Mouse (Mus musculus) thymus, postnatal 25 days (tissue): ENCODE measurements around the gene Chchd1.
A peak's percentile ranks its signal among the peaks of the same experiment; 100 is the strongest.

Experiments
- DNase-seq: peaks from one replicate; pipeline ENCODE4 v3.0.0; 2022

Chchd1 gene

DNA sequence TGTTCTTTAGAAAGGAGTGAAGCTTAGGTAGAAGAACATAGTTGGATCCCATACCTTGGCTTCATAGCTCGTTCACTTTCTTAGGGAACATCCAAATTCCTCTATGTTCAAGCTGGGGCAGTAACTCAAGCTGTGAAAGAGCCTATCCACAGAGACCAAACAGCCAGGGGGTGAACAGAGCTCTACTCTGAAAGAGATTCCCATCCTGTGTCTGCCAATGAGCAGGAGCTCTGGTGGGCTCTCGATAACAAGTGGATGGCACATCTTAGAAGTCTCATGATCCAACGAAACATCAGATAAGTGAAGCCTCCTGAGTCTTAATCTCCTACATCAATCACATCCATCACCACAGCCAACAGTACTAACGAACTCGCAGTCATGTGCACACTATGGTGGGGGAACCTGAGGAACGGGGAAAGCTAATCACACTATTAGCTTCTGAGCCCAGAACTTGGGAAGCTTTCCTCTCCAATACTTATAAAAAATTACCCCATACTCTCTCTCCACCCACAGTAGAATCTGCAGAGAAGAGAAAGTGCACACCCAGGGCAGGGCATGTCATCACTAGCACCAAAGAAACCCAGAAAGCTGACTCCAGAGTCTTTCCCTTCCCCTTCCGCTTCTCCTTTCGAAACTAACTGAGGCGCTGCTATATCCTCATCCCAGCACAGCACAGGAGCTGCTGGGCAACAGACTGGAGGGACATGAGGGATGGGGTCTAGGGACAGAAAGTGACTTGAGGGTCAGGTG lies 28.2 kb downstream of the Chchd1 start:
- DNase-seq, result no peak

DNA sequence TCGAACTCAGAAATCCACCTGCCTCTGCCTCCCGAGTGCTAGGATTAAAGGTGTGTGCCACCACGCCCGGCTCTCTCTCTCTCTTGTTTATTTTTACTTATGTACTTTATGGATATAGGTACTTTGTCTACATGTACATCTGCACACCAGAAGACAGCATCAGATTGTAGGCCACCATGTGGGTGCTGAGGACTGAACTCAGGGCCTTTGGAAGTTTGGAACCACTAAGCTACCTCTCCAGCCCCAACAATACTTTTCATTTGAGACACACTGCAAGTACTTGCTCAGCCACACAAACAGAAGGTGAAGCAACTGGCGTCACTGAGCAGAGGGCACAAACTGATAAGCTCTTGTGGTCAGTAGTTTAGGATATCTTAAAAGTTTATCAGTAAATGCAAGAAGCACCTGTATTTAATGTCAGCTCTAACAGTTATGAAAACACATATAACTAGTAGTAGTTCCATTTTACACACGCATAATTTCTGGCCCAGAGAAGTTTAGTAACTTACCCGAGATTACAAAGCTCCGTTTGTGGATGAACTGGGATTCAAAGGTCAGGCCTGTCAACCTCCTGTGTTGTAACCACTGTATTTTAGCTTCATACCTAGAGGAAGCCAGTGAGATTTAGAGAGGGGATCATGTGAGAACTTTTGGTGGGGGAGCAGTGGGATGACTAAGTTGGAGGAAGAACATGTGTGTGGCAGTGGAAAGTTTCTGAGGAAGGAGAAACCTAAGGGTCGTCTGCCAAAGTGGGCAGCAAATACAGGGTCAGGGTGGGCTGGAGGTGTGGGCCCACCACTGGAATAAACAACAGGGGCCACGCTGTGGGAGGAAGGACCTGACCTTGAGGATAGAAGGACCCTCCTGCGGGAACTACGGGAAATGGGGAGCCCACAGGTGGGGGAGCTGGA lies 30.5 kb downstream of the Chchd1 start:
- no peak for DNase-seq

DNA sequence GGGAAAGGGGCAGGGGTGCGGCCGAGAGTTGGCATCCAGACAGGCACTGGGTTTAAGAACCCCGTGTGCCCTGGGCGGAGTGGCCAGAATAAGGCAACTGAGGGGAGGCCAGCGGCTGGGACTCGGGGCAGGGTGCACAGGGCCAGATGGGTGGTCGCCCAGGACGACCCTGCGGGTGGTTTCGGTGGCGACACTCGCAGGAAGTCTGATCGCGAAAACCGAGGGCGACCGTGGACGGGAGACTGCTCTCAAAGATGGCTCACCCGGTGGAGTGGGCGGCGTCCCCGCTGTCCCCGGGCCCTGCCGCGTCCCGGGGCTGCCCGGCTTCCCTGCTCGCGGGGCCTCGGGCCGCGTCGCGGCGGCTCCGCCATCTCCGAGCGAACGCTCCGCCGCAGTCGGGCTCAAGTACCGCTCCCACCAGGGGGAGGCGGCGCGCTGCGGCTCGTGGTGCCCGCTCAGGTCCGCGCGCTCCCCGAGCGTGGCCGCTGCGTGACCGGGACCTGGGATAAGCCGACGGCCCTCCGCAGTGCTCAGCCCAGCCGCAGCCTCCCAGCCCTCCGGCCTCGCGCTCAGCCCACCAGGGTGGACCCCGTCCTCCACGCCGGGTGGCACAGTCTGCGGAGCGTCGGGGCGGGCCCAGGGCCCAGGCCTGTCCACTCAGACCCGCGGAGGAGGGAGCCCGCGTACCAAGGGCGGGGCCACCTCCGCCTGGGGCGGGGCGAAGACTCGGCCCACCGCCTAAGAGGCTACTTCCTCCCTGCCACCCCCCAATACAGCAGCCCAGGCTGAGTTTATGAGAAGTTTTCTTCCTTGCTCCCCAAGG lies 31.4 kb downstream of the Chchd1 start, which contains the start of gene Ndst2:
TSS of gene Ndst2 (minus strand) at position 611 of the 823 bp plus-strand sequence.
- DNase-seq, result peak; percentile 85

DNA sequence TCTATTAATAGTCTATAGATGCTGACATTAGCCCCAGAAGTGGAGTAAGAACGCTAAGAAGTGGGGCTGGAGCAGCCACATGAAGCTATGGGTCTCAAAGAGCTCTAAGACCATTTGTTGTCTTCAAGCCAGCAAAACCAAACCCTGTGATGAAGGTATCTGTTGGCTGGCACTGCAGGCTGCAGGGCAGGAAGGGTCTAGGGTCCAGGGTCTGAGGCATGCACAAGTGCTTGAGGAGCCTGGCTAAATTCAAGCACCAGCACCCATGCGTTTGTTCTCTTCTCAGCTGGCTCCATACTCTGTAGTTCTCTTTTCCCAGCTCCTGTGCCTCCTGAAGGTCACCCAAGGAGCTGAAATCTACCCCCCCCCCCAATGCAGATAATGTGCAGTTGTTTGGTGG lies 32.2 kb downstream of the Chchd1 start:
- DNase-seq, result no peak

DNA sequence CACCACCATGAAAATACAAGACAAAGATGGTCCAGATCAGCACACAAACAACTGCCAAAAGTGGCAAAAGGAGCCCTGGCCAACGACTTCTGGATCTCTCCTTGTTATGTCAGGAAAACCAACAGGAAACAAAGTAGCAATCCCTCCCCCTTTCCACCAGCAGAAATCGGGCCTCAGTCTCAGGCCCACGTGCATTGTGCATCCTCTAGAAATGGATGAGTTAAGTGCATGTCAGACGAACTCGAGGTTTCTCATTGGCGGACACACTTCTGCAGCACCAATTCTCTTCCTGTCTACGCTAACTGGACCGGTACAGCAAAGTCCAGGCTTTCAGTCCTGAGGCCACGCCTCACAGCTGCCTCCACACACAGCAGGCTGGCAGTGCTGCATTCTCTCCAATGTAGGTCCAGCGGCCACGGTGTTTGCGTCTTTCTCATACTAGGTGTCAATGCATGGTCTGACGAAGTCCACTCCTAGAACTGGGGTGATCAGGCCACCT lies 33.1 kb downstream of the Chchd1 start:
- no peak for DNase-seq

DNA sequence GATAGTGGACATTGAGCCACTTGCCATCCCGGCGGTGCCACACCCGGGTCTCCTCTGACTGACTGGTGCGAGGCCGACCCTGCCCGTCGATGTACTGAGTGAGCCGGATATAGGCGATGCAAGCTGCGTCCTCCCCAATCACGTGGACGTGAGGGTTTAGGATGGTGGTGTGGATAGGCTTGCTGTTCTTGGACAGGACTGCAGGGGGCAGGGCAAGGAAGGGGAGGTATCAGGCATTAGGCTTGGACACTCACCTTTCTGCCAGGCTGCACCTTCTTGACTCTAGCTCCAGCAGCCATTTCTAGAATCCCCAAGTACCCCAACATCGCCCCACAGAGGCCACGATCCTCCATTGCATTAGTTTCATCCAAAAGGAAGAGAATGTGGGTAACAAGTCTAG lies 34.5 kb downstream of the Chchd1 start:
- peak; percentile 12 for DNase-seq

DNA sequence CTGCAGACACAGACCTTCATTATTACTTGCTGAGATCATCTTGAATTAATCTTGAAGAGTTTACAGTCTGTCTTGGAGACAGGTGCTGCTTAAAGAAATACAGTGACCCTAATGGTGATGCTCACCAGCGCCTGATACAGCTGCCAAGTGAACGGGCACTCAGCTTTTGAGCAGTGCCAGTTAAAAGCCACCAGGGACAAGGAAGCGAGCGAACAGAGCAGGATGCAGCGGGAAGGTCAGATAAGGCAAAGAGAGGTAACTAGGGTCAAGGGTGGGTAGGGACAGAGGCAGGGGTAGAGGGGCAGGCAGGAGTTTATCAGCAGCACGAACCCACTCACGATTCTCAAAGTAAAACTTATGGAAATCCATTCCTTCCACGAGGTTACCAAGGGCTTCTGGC lies 35.7 kb downstream of the Chchd1 start:
- no peak for DNase-seq

DNA sequence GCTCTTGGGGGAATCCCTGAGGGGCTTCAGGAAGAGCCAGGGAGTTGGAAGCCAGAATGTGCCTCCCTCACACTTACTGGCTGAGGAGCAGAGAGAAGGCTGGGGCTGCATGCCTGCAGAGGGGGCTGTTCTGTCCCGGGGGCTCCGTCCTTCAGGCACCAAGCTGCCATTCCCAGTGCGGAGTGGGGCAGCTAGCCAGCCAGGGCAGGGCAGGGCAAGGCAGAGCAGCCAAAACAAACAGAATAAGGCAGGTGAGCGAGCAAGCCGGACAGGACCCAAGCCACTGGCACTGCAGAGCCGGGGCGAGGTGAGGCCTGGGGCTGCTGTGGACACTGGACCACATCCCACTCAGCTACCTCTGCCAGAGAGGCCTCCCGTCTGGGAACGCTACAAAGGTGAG lies 38.5 kb downstream of the Chchd1 start:
- DNase-seq, result no peak

DNA sequence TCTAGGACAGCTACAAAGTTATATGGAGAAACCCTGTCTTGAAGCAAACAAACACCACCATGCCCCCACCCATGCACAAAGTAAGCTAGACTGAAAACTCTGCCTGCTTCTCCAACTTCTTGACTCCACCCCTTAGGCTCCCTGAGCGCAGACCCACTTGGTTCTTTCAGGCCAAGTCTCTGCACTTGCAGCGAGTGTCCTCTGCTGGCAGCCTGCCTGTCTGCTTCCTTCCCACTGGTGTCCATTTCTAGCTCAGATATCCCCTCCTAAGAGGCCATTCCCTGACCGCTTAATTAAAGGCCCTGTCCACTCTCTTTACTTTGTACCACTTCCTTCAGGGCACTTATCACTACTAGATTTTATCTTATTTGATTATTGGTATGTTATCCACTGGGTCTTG lies 40.8 kb downstream of the Chchd1 start:
- DNase-seq, result no peak

DNA sequence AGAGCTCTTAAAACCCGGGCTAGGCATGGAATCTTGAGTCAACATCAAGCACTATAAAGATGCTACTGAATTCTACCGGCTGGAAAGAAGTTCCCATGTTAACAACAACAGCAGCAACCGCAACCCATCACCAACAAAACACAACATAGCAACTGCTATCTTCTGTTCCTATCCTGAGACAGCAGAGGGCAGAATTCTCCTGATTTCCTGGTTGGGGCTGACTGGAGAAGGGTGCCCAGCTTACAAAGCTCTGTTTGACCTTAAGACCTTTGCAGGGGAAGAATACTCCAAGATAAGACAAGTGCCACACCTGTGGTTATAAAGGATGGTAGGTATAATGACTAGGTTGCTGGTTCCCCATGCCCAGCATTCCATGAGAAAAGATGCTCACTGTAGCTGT lies 44.1 kb downstream of the Chchd1 start:
- DNase-seq, result no peak

DNA sequence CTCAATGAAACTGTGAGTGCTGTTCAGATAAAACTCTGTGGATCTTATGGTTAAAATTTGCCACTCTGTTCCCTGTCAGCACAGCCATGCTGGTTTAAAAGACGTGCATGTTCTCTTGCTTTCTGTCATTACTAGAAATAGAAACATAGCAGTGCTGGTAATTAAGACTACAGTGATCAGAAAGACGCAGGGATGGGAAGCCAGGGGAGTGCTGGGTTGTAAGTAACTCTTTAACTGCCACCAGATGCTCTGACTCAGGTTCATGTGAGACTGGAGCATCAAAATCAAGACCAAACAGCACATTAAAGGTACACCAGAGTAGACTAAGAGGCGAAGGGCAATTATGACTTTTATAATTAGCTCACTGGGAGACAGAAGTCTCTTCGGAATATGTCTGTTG lies 45.6 kb downstream of the Chchd1 start:
- DNase-seq, result no peak

DNA sequence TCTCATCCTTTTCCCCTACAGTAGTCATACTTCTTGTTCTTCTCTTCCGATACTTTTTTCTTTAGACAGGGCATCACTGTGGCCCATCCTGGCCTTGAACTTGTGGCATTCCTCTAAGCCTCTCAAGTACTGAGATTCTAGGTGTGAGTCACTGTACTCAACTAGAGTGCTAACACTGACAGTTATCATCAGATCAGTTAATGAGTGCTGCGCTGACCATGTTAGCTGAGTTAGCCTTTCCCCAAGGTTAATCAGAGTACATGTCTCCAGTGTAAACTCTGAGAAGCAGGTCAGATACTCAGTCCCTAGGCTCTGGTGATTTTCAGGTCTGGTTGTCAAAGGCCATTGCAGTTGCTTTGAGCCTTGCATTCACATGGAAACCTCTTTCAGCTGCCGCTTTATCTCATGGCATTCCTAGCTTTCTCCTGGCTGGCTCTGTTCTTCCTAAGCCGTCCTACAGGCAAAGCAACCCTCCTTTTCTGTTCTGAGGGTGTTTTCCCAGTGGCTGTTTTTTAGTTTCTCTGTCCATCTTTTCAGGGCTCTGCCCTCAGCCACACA lies 46.8 kb downstream of the Chchd1 start:
- DNase-seq, result no peak

DNA sequence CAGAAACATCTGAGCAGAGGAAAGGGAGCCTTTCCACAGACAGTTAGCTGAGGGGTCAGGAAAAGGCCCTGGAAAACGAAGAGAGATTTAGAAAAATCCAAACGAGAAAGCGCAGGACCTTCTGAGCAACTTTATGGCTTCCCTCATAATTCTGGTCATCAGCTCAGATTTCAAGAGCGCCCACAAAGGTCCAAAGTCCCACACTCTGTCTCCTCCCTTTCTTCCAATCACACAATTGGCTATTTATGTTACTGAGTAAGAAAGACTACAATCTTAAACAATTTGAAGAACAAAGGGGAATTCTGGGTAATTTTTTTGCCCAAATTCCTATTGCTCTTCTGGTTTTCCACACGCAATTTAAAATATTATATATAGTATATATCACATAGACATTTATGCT lies 47.7 kb downstream of the Chchd1 start:
- no peak for DNase-seq

DNA sequence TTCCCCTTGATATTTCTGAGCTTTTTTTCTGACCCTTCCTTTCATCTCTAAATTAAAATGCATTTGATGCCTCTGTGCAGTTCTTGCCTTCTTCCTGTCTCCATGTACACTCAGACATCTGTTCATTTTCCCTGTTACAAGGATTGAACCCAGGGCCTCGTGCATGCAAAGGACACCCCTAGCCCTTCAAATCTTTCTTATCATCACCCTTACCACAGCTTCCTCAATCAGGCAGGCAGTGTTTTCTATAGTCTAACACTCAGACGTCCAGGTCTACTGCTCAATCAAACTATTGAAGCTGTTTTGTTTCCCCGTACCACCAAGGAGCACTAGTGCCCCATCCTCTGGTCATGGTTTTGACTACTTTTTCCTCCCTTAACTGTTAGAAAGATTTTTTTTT lies 51.0 kb downstream of the Chchd1 start:
- no peak for DNase-seq
